Mouse (Mus musculus): Measurements from ENCODE around the gene Cmtr1. TPM values are rescaled to one million over a fixed set of nuclear protein-coding genes. Genes with fewer than 3 reads are reported as not detected.
A peak's percentile ranks its signal among the peaks of the same experiment; 100 is the strongest.

Gene Cmtr1
- polyA plus RNA-seq, 1 experiment from 2014 or later, result 68.9 TPM

- no peaks in the 10 kb centered on the region for H3K9me3 ChIP-seq (ENCODE audit: control insufficient read depth)
- no peak overlapping the region for H3K4me3 ChIP-seq (ENCODE audit: low read depth, low read length)
- 38% methylated on average over 3 of the region's 3 CpGs for WGBS
- TF ChIP-seq CTCF (IDR thresholded peaks at IDR 0.05; ENCODE audit: low read depth), result peak; percentile 92
- H3K4me2 ChIP-seq (replicated peaks; ENCODE audit: low read depth), result no peak overlapping the region
- no peaks in the 10 kb centered on the region for H3K27me3 ChIP-seq (replicated peaks; ENCODE audit: control insufficient read depth, insufficient read depth, low read length)
- peaks cover 43% of the 10 kb centered on the region for H3K36me3 ChIP-seq (ENCODE audit: control insufficient read depth, insufficient read depth)
- no peak overlapping the region for H3K9ac ChIP-seq (ENCODE audit: low read depth, low read length)
- ATAC-seq, result no peak
- no peaks in the 10 kb centered on the region for H3K4me1 ChIP-seq (replicated peaks; ENCODE audit: control insufficient read depth, insufficient read depth, low read length)
- no peak overlapping the region for H3K27ac ChIP-seq (ENCODE audit: low read depth, low read length)
Measured at GRCm38 (mm10) chr17:29704781-29705180, 44.4 kb downstream of the Cmtr1 start.

DNA sequence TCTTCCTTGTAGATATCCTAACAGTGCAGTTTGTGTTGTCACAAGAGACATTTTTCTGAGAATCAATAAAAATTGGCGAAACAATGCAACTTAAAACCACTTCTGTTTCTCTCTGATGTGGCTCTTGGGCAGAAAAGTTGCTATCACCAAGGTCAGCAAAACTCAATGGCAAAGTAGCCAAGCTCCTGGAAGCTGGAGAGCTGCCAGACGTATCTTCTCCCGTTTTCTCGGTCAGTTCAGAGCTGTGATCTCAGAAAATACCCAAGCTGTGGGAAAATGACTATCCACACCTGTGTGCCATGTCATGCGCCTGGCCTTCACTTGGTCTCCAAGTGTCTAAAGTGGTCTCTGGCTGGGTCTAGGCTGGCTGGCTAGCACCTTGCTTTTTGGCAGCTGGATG lies 45.5 kb downstream of the Cmtr1 start:
- H3K4me2 ChIP-seq (replicated peaks; ENCODE audit: low read depth), result no peak overlapping the region
- H3K36me3 ChIP-seq (ENCODE audit: control insufficient read depth, insufficient read depth), result peaks cover 32% of the 10 kb centered on the region; the same call in 1 of the 2 replicates
- H3K9me3 ChIP-seq (ENCODE audit: control insufficient read depth), result no peaks in the 10 kb centered on the region
- H3K9ac ChIP-seq (ENCODE audit: low read depth, low read length), result no peak overlapping the region
- ATAC-seq, result no peak
- no peaks in the 10 kb centered on the region for H3K4me1 ChIP-seq (replicated peaks; ENCODE audit: control insufficient read depth, insufficient read depth, low read length)
- 69% methylated on average over 5 of the region's 5 CpGs for WGBS
- no peak overlapping the region for H3K27ac ChIP-seq (ENCODE audit: low read depth, low read length)
- H3K27me3 ChIP-seq (replicated peaks; ENCODE audit: control insufficient read depth, insufficient read depth, low read length), result no peaks in the 10 kb centered on the region
- H3K4me3 ChIP-seq (ENCODE audit: low read depth, low read length), result no peak overlapping the region
- TF ChIP-seq CTCF (IDR thresholded peaks at IDR 0.05; ENCODE audit: low read depth), result no peak

GRCm38 (mm10) chr17:29706981-29707545 lies 46.7 kb downstream of the Cmtr1 start:
- H3K9me3 ChIP-seq (ENCODE audit: control insufficient read depth), result no peaks in the 10 kb centered on the region
- peaks cover 20% of the 10 kb centered on the region; the same call in 1 of the 2 replicates for H3K36me3 ChIP-seq (ENCODE audit: control insufficient read depth, insufficient read depth)
- no peak overlapping the region for H3K9ac ChIP-seq (ENCODE audit: low read depth, low read length)
- H3K27ac ChIP-seq (ENCODE audit: low read depth, low read length), result no peak overlapping the region
- H3K27me3 ChIP-seq (replicated peaks; ENCODE audit: control insufficient read depth, insufficient read depth, low read length), result no peaks in the 10 kb centered on the region
- no peak for TF ChIP-seq CTCF (IDR thresholded peaks at IDR 0.05; ENCODE audit: low read depth)
- no peak overlapping the region for H3K4me2 ChIP-seq (replicated peaks; ENCODE audit: low read depth)
- H3K4me3 ChIP-seq (ENCODE audit: low read depth, low read length), result no peak overlapping the region
- no peak for ATAC-seq
- 69% methylated on average over 5 of the region's 5 CpGs for WGBS
- H3K4me1 ChIP-seq (replicated peaks; ENCODE audit: control insufficient read depth, insufficient read depth, low read length), result no peaks in the 10 kb centered on the region

DNA sequence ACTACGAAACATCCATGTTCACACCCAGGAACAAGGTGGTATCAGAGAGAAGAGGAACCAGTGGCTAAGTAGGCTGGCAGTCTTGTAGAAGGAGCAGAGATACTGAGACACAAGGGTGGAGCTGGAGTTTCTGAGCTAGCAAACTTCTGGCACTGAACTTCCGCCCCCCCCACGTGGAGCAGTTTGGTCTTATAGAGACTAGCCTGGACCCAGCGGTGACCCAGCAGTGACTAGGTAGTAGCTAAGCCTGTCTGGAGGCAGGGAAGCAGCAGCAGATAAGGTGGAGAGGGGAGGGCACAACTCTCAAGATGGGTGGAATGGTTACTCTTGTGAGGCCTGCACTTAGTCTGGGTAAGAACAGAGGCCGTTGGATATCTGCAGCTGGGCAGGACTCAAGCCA lies 48.4 kb downstream of the Cmtr1 start:
- no peak for TF ChIP-seq CTCF (IDR thresholded peaks at IDR 0.05; ENCODE audit: low read depth)
- Histone ChIP-seq H3K36me3 (ENCODE audit: control insufficient read depth, insufficient read depth) (peaks cover 15% of the 10 kb centered on the region; the same call in 1 of the 2 replicates), H3K4me2 (replicated peaks; ENCODE audit: low read depth) (no peak overlapping the region), H3K27ac (ENCODE audit: low read depth, low read length) (no peak overlapping the region), H3K4me3 (ENCODE audit: low read depth, low read length) (no peak overlapping the region), H3K27me3 (replicated peaks; ENCODE audit: control insufficient read depth, insufficient read depth, low read length) (no peaks in the 10 kb centered on the region), H3K4me1 (replicated peaks; ENCODE audit: control insufficient read depth, insufficient read depth, low read length) (no peaks in the 10 kb centered on the region), H3K9me3 (ENCODE audit: control insufficient read depth) (no peaks in the 10 kb centered on the region), H3K9ac (ENCODE audit: low read depth, low read length) (no peak overlapping the region)
- 78% methylated on average over 5 of the region's 5 CpGs for WGBS
- no peak for ATAC-seq

- Histone ChIP-seq H3K9me3 (ENCODE audit: control insufficient read depth) (no peaks in the 10 kb centered on the region), H3K9ac (ENCODE audit: low read depth, low read length) (no peak overlapping the region), H3K4me1 (replicated peaks; ENCODE audit: control insufficient read depth, insufficient read depth, low read length) (no peaks in the 10 kb centered on the region), H3K4me3 (ENCODE audit: low read depth, low read length) (no peak overlapping the region), H3K27me3 (replicated peaks; ENCODE audit: control insufficient read depth, insufficient read depth, low read length) (no peaks in the 10 kb centered on the region), H3K36me3 (ENCODE audit: control insufficient read depth, insufficient read depth) (peaks cover 5% of the 10 kb centered on the region; the same call in 1 of the 2 replicates), H3K27ac (ENCODE audit: low read depth, low read length) (no peak overlapping the region), H3K4me2 (replicated peaks; ENCODE audit: low read depth) (no peak overlapping the region)
- no peak for TF ChIP-seq CTCF (IDR thresholded peaks at IDR 0.05; ENCODE audit: low read depth)
- no peak for ATAC-seq
- 74% methylated on average over 11 of the region's 11 CpGs for WGBS
Measured at GRCm38 (mm10) chr17:29710562-29711044, 50.2 kb downstream of the Cmtr1 start.

DNA sequence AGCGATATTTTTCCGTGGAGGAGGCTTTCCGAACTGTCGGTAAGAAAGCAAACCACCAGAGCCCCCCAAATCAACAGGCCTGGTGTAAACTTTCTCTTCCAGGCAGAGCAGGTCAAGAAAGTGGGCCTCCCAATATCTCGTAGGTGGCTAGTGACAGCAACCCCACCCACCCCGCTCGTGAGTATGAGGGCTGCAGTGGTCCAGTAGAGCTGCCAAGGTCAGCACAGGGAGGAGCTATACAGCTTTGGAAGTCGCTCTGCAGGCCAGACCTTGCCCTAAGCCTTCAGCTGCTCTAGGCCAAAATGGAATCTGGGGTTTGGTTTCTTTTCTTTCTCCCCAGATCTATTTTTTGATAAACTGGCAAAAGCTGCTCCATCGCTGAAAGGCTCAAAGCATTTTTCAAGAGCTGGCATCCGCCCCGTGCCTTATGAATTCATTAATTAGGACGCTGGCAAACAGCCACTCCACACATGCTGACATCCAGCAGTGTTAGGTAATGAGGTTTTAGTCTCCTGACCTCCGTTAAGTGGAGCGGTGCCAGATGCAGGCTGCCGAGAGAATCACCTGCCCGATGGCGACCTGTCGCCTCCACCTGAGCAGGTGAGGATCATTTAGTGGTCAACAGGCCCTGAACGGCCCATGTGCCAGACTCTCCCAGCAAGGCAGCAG lies 50.8 kb downstream of the Cmtr1 start:
- no peak for ATAC-seq
- Histone ChIP-seq H3K9me3 (ENCODE audit: control insufficient read depth) (no peaks in the 10 kb centered on the region), H3K27ac (ENCODE audit: low read depth, low read length) (no peak overlapping the region), H3K27me3 (replicated peaks; ENCODE audit: control insufficient read depth, insufficient read depth, low read length) (no peaks in the 10 kb centered on the region), H3K36me3 (ENCODE audit: control insufficient read depth, insufficient read depth) (peaks cover 5% of the 10 kb centered on the region; the same call in 1 of the 2 replicates), H3K9ac (ENCODE audit: low read depth, low read length) (no peak overlapping the region), H3K4me2 (replicated peaks; ENCODE audit: low read depth) (no peak overlapping the region), H3K4me1 (replicated peaks; ENCODE audit: control insufficient read depth, insufficient read depth, low read length) (0 out of 2 replicates have a peak, but pooled peaks cover 2% of the 10 kb centered on the region), H3K4me3 (ENCODE audit: low read depth, low read length) (no peak overlapping the region)
- 67% methylated on average over 19 of the region's 19 CpGs for WGBS
- no peak for TF ChIP-seq CTCF (IDR thresholded peaks at IDR 0.05; ENCODE audit: low read depth)

All from intestine, postnatal 0 days (tissue).